Mouse (Mus musculus) CD4-positive, CD25-positive, alpha-beta regulatory T cell, adult 2 months (primary cell): Measurements from ENCODE around the gene Gm8138.
"Not testable (repeated sequence)": the region's sequence is repeated elsewhere in the genome, so short reads cannot be mapped to it uniquely, and the experiment has no call there.

Experiments used
- DNase-seq: peaks from one replicate; pipeline ENCODE4 v3.0.0-alpha.2; 2012; ENCODE audit warnings: low read depth, low spot score

The Gm8138 gene

GRCm38 (mm10) chr14:43416250-43416649, at the start of gene Gm8138:
Gene Gm8138 (minus strand): TSS chr14:43416350.
- not testable (repeated sequence) for DNase-seq

GRCm38 (mm10) chr14:43361713-43362112, 54.4 kb downstream of the Gm8138 start:
- DNase-seq, result not testable (repeated sequence)
